Mouse (Mus musculus): Measurements from ENCODE around the gene Dusp28. TPM values are rescaled to one million over a fixed set of nuclear protein-coding genes. Genes with fewer than 3 reads are reported as not detected.

Gene Dusp28
- polyA plus RNA-seq, 1 experiment from 2014 or later, result 14.7 TPM

DNA sequence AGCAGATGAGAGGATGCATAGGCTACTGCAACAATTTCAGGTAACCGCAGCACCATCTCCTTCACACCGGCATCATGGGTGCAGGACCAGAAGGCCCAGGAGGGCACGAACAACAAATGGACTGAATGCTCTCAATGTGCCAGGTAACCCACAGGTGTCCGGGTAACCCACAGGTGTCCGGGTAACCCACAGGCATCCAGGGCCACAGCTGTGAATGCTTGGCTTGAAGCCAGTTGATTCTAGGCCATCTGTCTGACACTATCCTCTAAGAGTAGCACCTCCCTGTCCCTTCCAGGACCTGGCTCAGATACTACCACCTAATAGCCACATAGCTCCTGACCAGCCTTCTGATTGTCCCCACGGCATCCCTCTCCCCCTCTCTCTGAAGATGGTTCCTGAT lies 24.8 kb upstream of the Dusp28 start:
- Histone ChIP-seq H3K9me3 (replicated peaks) (no peaks in the 10 kb centered on the region), H3K4me3 (no peak overlapping the region), H3K36me3 (no peaks in the 10 kb centered on the region), H3K27ac (replicated peaks) (no peak overlapping the region), H3K4me1 (no peaks in the 10 kb centered on the region), H3K27me3 (ENCODE audit: low read depth, poor library complexity, severe bottlenecking) (no peaks in the 10 kb centered on the region)
- WGBS, result 91% methylated on average over 6 of the region's 6 CpGs
- no peak for DNase-seq (ENCODE audit: low spot score)

GRCm38 (mm10) chr1:92888901-92889655 lies 17.7 kb upstream of the Dusp28 start:
- Histone ChIP-seq H3K4me1 (no peaks in the 10 kb centered on the region), H3K27me3 (ENCODE audit: low read depth, poor library complexity, severe bottlenecking) (no peaks in the 10 kb centered on the region), H3K36me3 (no peaks in the 10 kb centered on the region), H3K9me3 (replicated peaks) (no peaks in the 10 kb centered on the region), H3K4me3 (no peak overlapping the region), H3K27ac (replicated peaks) (no peak overlapping the region; the same call in 1 of the 2 replicates)
- no peak for DNase-seq (ENCODE audit: low spot score)
- 73% methylated on average over 7 of the region's 7 CpGs for WGBS

- Histone ChIP-seq H3K27ac (replicated peaks) (no peak overlapping the region), H3K4me1 (no peaks in the 10 kb centered on the region), H3K9me3 (replicated peaks) (no peaks in the 10 kb centered on the region), H3K27me3 (ENCODE audit: low read depth, poor library complexity, severe bottlenecking) (peaks cover 5% of the 10 kb centered on the region; the same call in 1 of the 2 replicates), H3K36me3 (no peaks in the 10 kb centered on the region), H3K4me3 (no peak overlapping the region)
- DNase-seq (ENCODE audit: low spot score), result no peak
- WGBS, result 70% methylated on average over 3 of the region's 3 CpGs
These were observed 14.0 kb upstream of the Dusp28 start for GRCm38 (mm10) chr1:92892791-92893190.

GRCm38 (mm10) chr1:92893896-92894295 lies 12.9 kb upstream of the Dusp28 start:
- no peak for DNase-seq (ENCODE audit: low spot score)
- Histone ChIP-seq H3K27ac (replicated peaks) (no peak overlapping the region), H3K4me1 (no peaks in the 10 kb centered on the region), H3K9me3 (replicated peaks) (no peaks in the 10 kb centered on the region), H3K36me3 (no peaks in the 10 kb centered on the region), H3K27me3 (ENCODE audit: low read depth, poor library complexity, severe bottlenecking) (peaks cover 12% of the 10 kb centered on the region; the same call in 1 of the 2 replicates), H3K4me3 (no peak overlapping the region)
- 75% methylated on average over 3 of the region's 3 CpGs for WGBS

DNA sequence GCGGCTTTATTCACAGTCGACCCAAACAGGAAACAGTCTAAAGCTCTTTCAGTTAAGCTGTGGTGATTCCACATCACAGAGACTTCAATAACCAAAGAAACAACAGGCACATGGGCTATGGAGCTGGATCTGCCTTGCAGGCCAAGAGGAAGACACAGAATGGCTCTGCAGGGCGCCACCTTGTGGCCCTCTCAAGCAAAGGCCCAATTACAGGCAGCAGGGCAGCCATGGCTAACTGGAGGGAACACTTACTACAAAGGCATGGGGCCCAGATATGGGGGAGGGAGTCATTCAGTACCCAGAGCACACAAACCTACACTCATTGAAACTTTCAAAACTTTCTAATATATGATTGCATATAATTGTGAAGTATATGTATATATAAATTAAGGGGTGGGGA lies 11.7 kb upstream of the Dusp28 start:
- peaks cover 23% of the 10 kb centered on the region for H3K27me3 ChIP-seq (ENCODE audit: low read depth, poor library complexity, severe bottlenecking)
- H3K36me3 ChIP-seq, result no peaks in the 10 kb centered on the region
- no peak overlapping the region for H3K27ac ChIP-seq (replicated peaks)
- no peak overlapping the region for H3K4me3 ChIP-seq
- no peaks in the 10 kb centered on the region for H3K4me1 ChIP-seq
- no peaks in the 10 kb centered on the region for H3K9me3 ChIP-seq (replicated peaks)
- 10% methylated on average over 3 of the region's 3 CpGs for WGBS
- peak; percentile 82 for DNase-seq (ENCODE audit: low spot score)

- Histone ChIP-seq H3K27ac (replicated peaks) (no peak within 1 kb of the TSS), H3K4me1 (peaks cover 31% of the 10 kb centered on the region), H3K36me3 (no peaks in the 10 kb centered on the region), H3K9me3 (replicated peaks) (no peaks in the 10 kb centered on the region), H3K4me3 (peak within 1 kb of the TSS; percentile 48), H3K27me3 (ENCODE audit: low read depth, poor library complexity, severe bottlenecking) (peaks cover 55% of the 10 kb centered on the region)
- DNase-seq (ENCODE audit: low spot score), result peak; percentile 78
- 1% methylated on average over 15 of the region's 15 CpGs for WGBS
These were observed 4.0 kb upstream of the Dusp28 start, which contains the start of gene Ankmy1 for GRCm38 (mm10) chr1:92902786-92903185. Gene Ankmy1 (minus strand): TSS chr1:92902906.

DNA sequence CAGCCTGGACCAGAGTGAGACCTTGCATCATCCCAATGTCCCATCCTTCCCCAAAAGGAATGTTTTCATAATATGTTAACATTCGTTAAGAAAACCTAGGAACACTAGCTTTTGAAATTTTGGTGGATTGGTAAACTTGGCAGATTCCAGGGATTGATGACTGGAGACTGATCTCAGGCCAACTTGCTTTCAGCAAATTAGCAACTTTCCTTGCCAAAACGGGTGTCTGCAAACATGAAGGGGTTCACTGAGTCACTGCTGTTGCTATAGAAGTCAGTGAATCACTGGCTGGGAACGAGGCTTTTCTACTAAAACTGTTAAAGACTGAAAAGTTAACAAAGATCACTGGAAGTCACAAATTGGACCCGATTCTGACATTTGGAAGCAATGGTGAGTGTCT lies 3.2 kb upstream of the Dusp28 start:
- Histone ChIP-seq H3K9me3 (replicated peaks) (no peaks in the 10 kb centered on the region), H3K27me3 (ENCODE audit: low read depth, poor library complexity, severe bottlenecking) (peaks cover 59% of the 10 kb centered on the region), H3K36me3 (no peaks in the 10 kb centered on the region), H3K27ac (replicated peaks) (no peak overlapping the region), H3K4me1 (peaks cover 35% of the 10 kb centered on the region), H3K4me3 (no peak overlapping the region)
- WGBS, result 78% methylated on average over 4 of the region's 4 CpGs
- DNase-seq (ENCODE audit: low spot score), result no peak

- Histone ChIP-seq H3K4me3 (no peak overlapping the region), H3K27ac (replicated peaks) (no peak overlapping the region), H3K27me3 (ENCODE audit: low read depth, poor library complexity, severe bottlenecking) (peaks cover 54% of the 10 kb centered on the region)
These were observed 974 bp upstream of the Dusp28 start for GRCm38 (mm10) chr1:92905703-92906310.

GRCm38 (mm10) chr1:92907632-92908360 lies 1.0 kb downstream of the Dusp28 start:
- WGBS, result 48% methylated on average over 20 of the region's 20 CpGs
- peak overlapping the region; percentile 68 for H3K4me3 ChIP-seq
- H3K27me3 ChIP-seq (ENCODE audit: low read depth, poor library complexity, severe bottlenecking), result peaks cover 36% of the 10 kb centered on the region
- DNase-seq (ENCODE audit: low spot score), result no peak
- H3K27ac ChIP-seq (replicated peaks), result peak overlapping the region; percentile 86
- H3K36me3 ChIP-seq, result no peaks in the 10 kb centered on the region
- peaks cover 59% of the 10 kb centered on the region for H3K4me1 ChIP-seq
- H3K9me3 ChIP-seq (replicated peaks), result no peaks in the 10 kb centered on the region

More at GRCm38 (mm10) chr1:92905703-92906310, 974 bp upstream of the Dusp28 start:
- WGBS, result 91% methylated on average over 2 of the region's 2 CpGs
- DNase-seq (ENCODE audit: low spot score), result no peak
- H3K36me3 ChIP-seq, result no peaks in the 10 kb centered on the region
- H3K4me1 ChIP-seq, result peaks cover 48% of the 10 kb centered on the region
- no peaks in the 10 kb centered on the region for H3K9me3 ChIP-seq (replicated peaks)

DNA sequence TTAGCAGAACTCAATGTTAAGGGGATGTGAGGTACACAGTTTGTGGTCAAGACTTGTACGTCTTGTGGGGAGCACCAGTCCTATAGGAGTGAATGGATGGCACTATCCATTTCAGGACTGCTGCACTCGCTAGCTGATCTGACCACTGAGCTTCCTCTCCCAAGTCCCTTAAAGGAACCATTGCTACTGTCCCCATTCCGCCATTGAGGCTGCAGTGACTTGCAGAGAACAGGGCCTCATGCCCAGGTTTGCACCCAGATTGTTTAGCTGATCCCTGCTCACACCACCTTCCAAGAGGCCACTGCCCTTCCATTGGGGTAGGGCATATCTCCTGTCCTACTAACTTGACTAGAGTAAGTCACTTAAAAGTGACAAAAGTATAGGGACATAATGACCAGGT lies 1.9 kb downstream of the Dusp28 start:
- H3K4me1 ChIP-seq, result peaks cover 55% of the 10 kb centered on the region

DNA sequence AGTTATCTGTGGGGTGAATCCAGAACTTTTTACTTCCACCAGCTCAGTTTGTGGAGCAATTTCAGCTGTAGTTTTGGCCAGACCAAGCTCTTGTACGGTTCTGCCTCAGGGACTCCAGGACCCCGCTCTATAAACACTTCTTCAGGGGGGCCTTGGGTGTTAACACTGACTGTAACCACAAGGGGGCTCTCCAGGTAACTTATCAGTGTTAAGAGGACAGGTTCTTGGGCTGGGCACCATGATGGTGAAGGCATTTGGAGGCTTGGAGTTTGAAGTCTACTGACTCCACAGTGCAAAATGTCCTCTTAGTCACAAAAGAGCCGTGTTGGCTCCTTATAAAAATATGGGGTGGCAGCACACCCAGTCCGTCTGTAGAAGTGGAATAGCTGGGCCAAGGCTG lies 2.3 kb downstream of the Dusp28 start:
- DNase-seq (ENCODE audit: low spot score), result peak; percentile 43
- WGBS, result 75% methylated on average over 4 of the region's 4 CpGs
- H3K4me1 ChIP-seq, result peaks cover 55% of the 10 kb centered on the region

More for the DNA sequence above, 1.9 kb downstream of the Dusp28 start:
- no peak for DNase-seq (ENCODE audit: low spot score)
- WGBS, result 94% methylated on average over 3 of the region's 3 CpGs
- Histone ChIP-seq H3K27ac (replicated peaks) (no peak overlapping the region), H3K36me3 (peaks cover 2% of the 10 kb centered on the region; the same call in 1 of the 2 replicates), H3K4me3 (no peak overlapping the region), H3K27me3 (ENCODE audit: low read depth, poor library complexity, severe bottlenecking) (peaks cover 27% of the 10 kb centered on the region), H3K9me3 (replicated peaks) (no peaks in the 10 kb centered on the region)

DNA sequence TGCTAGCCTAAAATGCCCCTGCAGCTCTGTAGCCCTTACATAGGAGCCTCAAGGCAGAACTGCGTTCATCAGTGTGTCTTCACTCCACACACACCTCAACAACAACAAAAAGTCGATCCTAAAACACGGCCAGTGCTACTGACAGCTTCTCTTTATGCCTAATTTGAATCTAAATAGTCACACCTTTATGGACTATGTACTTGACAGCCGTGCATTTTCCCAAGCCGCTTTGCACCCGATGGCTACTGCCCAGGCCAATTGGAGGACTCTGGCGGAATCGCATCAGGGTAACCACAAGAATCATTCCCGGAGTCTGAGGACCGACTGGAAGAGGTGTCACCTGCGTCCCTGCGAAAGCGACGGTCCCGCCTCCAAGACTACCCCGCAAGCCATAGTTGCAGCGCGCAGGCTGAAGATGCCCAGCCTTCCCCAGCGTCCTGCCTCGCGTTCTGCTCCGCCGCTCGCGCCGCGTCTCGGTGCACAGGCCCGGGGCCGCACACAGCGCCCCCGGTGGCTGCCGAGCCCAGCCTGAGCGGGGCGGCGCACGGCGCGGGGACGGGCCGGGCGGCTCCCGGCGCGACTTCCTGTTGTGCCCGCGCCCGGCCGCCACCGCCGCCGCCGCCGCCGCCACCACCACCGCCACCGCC lies 3.6 kb downstream of the Dusp28 start, which contains the start of gene Rnpepl1:
Rnpepl1 (plus strand) TSS at position 545 of the 647 bp plus-strand sequence.
- Histone ChIP-seq H3K4me3 (peak within 1 kb of the TSS; percentile 75), H3K36me3 (peaks cover 19% of the 10 kb centered on the region), H3K27ac (replicated peaks) (peak within 1 kb of the TSS; percentile 92), H3K27me3 (ENCODE audit: low read depth, poor library complexity, severe bottlenecking) (peaks cover 24% of the 10 kb centered on the region), H3K4me1 (peaks cover 55% of the 10 kb centered on the region), H3K9me3 (replicated peaks) (no peaks in the 10 kb centered on the region)
- 1% methylated on average over 55 of the region's 57 CpGs for WGBS
- DNase-seq (ENCODE audit: low spot score), result peak; percentile 79

More for the DNA sequence above, 2.3 kb downstream of the Dusp28 start:
- Histone ChIP-seq H3K4me3 (no peak overlapping the region), H3K27me3 (ENCODE audit: low read depth, poor library complexity, severe bottlenecking) (peaks cover 24% of the 10 kb centered on the region), H3K27ac (replicated peaks) (no peak overlapping the region), H3K36me3 (peaks cover 6% of the 10 kb centered on the region), H3K9me3 (replicated peaks) (no peaks in the 10 kb centered on the region)
